Mouse (Mus musculus): ENCODE results near the gene Kctd12. TPM values are rescaled to one million over a fixed set of nuclear protein-coding genes. Genes with fewer than 3 reads are reported as not detected.

The Kctd12 gene
- total and polyA plus RNA-seq, 2 experiments from 2014 or later = 12.6 to 93.9 TPM

- H3K4me1 ChIP-seq (ENCODE audit: insufficient read depth, low read length) = no peaks in the 10 kb centered on the region
- 81% methylated on average over 4 of the region's 4 CpGs for WGBS
- no peaks in the 10 kb centered on the region for H3K9me3 ChIP-seq (ENCODE audit: low read length)
- H3K4me3 ChIP-seq (ENCODE audit: low read length) = no peak overlapping the region
- ATAC-seq (no peak), DNase-seq (ENCODE audit: low spot score) (no peak)
- H3K27ac ChIP-seq = no peak overlapping the region
- no peaks in the 10 kb centered on the region for H3K27me3 ChIP-seq (ENCODE audit: insufficient read depth, low read length)
- no peak overlapping the region for H3K9ac ChIP-seq (replicated peaks; ENCODE audit: low read length)
- H3K36me3 ChIP-seq (ENCODE audit: insufficient read depth, low read length) = no peaks in the 10 kb centered on the region
- no peak for TF ChIP-seq CTCF (IDR thresholded peaks at IDR 0.05; ENCODE audit: low read depth)
- no peak overlapping the region for H3K4me2 ChIP-seq (ENCODE audit: low read depth, low read length)
Observed at GRCm38 (mm10) chr14:103007737-103008136, 25.3 kb upstream of the Kctd12 start.

GRCm38 (mm10) chr14:102994662-102995561, 12.5 kb upstream of the Kctd12 start:
- DNase-seq (ENCODE audit: low spot score) (peak; percentile 93), ATAC-seq (peak; percentile 85)
- no peak overlapping the region for H3K9ac ChIP-seq (replicated peaks; ENCODE audit: low read length)
- WGBS = 15% methylated on average over 6 of the region's 6 CpGs
- no peaks in the 10 kb centered on the region for H3K9me3 ChIP-seq (ENCODE audit: low read length)
- TF ChIP-seq CTCF (IDR thresholded peaks at IDR 0.05; ENCODE audit: low read depth) = peak; percentile 94
- H3K4me2 ChIP-seq (ENCODE audit: low read depth, low read length) = no peak overlapping the region
- H3K4me3 ChIP-seq (ENCODE audit: low read length) = no peak overlapping the region
- H3K27me3 ChIP-seq (ENCODE audit: insufficient read depth, low read length) = no peaks in the 10 kb centered on the region
- H3K4me1 ChIP-seq (ENCODE audit: insufficient read depth, low read length) = no peaks in the 10 kb centered on the region
- H3K27ac ChIP-seq = no peak overlapping the region
- H3K36me3 ChIP-seq (ENCODE audit: insufficient read depth, low read length) = no peaks in the 10 kb centered on the region

- Histone ChIP-seq H3K27me3 (ENCODE audit: insufficient read depth, low read length) (no peaks in the 10 kb centered on the region), H3K4me3 (ENCODE audit: low read length) (no peak overlapping the region), H3K4me1 (ENCODE audit: insufficient read depth, low read length) (no peaks in the 10 kb centered on the region), H3K36me3 (ENCODE audit: insufficient read depth, low read length) (no peaks in the 10 kb centered on the region), H3K27ac (no peak overlapping the region), H3K4me2 (ENCODE audit: low read depth, low read length) (no peak overlapping the region), H3K9ac (replicated peaks; ENCODE audit: low read length) (no peak overlapping the region), H3K9me3 (ENCODE audit: low read length) (no peaks in the 10 kb centered on the region)
- ATAC-seq (no peak), DNase-seq (ENCODE audit: low spot score) (no peak)
- 29% methylated on average over 3 of the region's 3 CpGs for WGBS
- no peak for TF ChIP-seq CTCF (IDR thresholded peaks at IDR 0.05; ENCODE audit: low read depth)
Observed at GRCm38 (mm10) chr14:102990765-102991164, 8.3 kb upstream of the Kctd12 start.

DNA sequence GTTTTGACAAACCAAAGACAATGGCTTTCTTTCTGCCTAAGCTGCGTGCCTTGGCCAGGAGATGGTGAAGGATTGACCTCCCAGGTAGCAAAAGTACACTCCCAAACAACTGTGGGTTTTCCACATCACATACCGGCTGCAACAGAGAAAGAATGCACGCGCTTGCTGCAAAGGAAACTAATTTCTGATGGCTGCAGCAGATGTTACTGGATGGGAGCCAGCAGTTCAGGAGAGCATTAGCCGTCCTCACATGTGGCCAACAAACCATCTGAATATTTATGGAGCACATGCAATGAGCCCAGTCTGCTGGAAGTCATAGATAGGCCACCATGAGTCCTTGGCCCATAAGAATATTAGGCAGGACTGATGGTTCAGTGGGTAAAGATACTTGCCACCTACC, 7.4 kb upstream of the Kctd12 start:
- Histone ChIP-seq H3K9ac (replicated peaks; ENCODE audit: low read length) (no peak overlapping the region), H3K27me3 (ENCODE audit: insufficient read depth, low read length) (no peaks in the 10 kb centered on the region), H3K27ac (no peak overlapping the region), H3K4me1 (ENCODE audit: insufficient read depth, low read length) (no peaks in the 10 kb centered on the region), H3K4me3 (ENCODE audit: low read length) (no peak overlapping the region), H3K36me3 (ENCODE audit: insufficient read depth, low read length) (no peaks in the 10 kb centered on the region), H3K9me3 (ENCODE audit: low read length) (no peaks in the 10 kb centered on the region), H3K4me2 (ENCODE audit: low read depth, low read length) (no peak overlapping the region)
- DNase-seq (ENCODE audit: low spot score) = no peak
- no peak for TF ChIP-seq CTCF (IDR thresholded peaks at IDR 0.05; ENCODE audit: low read depth)
- ATAC-seq = no peak
- 67% methylated on average over 5 of the region's 5 CpGs for WGBS

GRCm38 (mm10) chr14:102989254-102989653, 6.8 kb upstream of the Kctd12 start:
- Histone ChIP-seq H3K9me3 (ENCODE audit: low read length) (no peaks in the 10 kb centered on the region), H3K4me2 (ENCODE audit: low read depth, low read length) (no peak overlapping the region), H3K9ac (replicated peaks; ENCODE audit: low read length) (no peak overlapping the region), H3K36me3 (ENCODE audit: insufficient read depth, low read length) (no peaks in the 10 kb centered on the region), H3K27ac (no peak overlapping the region), H3K4me1 (ENCODE audit: insufficient read depth, low read length) (no peaks in the 10 kb centered on the region), H3K4me3 (ENCODE audit: low read length) (no peak overlapping the region), H3K27me3 (ENCODE audit: insufficient read depth, low read length) (no peaks in the 10 kb centered on the region)
- DNase-seq (ENCODE audit: low spot score) (no peak), ATAC-seq (no peak)
- no peak for TF ChIP-seq CTCF (IDR thresholded peaks at IDR 0.05; ENCODE audit: low read depth)
- 83% methylated on average over 4 of the region's 4 CpGs for WGBS

GRCm38 (mm10) chr14:102987626-102988025, 5.2 kb upstream of the Kctd12 start:
- Histone ChIP-seq H3K9me3 (ENCODE audit: low read length) (no peaks in the 10 kb centered on the region), H3K4me1 (ENCODE audit: insufficient read depth, low read length) (no peaks in the 10 kb centered on the region), H3K36me3 (ENCODE audit: insufficient read depth, low read length) (no peaks in the 10 kb centered on the region), H3K27ac (no peak overlapping the region), H3K27me3 (ENCODE audit: insufficient read depth, low read length) (no peaks in the 10 kb centered on the region), H3K4me3 (ENCODE audit: low read length) (no peak overlapping the region), H3K4me2 (ENCODE audit: low read depth, low read length) (no peak overlapping the region), H3K9ac (replicated peaks; ENCODE audit: low read length) (no peak overlapping the region)
- 86% methylated on average over 5 of the region's 5 CpGs for WGBS
- TF ChIP-seq CTCF (IDR thresholded peaks at IDR 0.05; ENCODE audit: low read depth) = no peak
- DNase-seq (ENCODE audit: low spot score) (no peak), ATAC-seq (no peak)

GRCm38 (mm10) chr14:102983686-102984085, 1.2 kb upstream of the Kctd12 start:
- no peak for TF ChIP-seq CTCF (IDR thresholded peaks at IDR 0.05; ENCODE audit: low read depth)
- WGBS = 68% methylated on average over 8 of the region's 8 CpGs
- peak overlapping the region; percentile 63; the same call in 1 of the 2 replicates for H3K4me2 ChIP-seq (ENCODE audit: low read depth, low read length)
- no peaks in the 10 kb centered on the region for H3K36me3 ChIP-seq (ENCODE audit: insufficient read depth, low read length)
- H3K27ac ChIP-seq = no peak overlapping the region
- H3K9ac ChIP-seq (replicated peaks; ENCODE audit: low read length) = no peak overlapping the region
- no peak overlapping the region for H3K4me3 ChIP-seq (ENCODE audit: low read length)
- no peaks in the 10 kb centered on the region for H3K27me3 ChIP-seq (ENCODE audit: insufficient read depth, low read length)
- DNase-seq (ENCODE audit: low spot score) = no peak
- 0 out of 2 replicates have a peak, but pooled peaks cover 5% of the 10 kb centered on the region for H3K4me1 ChIP-seq (ENCODE audit: insufficient read depth, low read length)
- ATAC-seq = no peak
- no peaks in the 10 kb centered on the region for H3K9me3 ChIP-seq (ENCODE audit: low read length)

Measured in hindbrain, postnatal 0 days (tissue).